Mouse (Mus musculus): ENCODE measurements around the gene Tbc1d1. TPM values are rescaled to one million over a fixed set of nuclear protein-coding genes. Genes with fewer than 3 reads are reported as not detected.

Tbc1d1 gene
- polyA plus RNA-seq, 1 experiment from 2014 or later, result 59.4 TPM

DNA sequence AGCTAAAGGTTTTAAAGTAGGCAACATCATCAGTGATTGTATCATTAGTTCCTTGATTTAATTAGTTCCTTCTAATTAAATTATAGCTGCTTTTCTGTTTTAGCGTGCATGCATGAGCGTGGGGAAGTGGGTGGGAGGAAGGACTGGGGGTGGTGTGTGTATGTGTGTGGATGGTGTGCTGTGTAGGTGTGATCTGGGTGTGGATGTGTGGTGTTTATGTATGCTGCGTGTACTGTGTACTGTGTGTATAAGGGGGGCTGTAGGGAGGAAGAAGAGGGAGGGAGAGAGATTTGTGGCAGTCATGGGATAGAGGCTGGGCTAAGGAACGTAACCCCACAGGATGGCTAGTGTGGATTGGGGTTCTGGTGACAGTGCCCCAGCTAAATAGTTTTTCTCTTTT, 129.2 kb downstream of the Tbc1d1 start:
- 90% methylated on average over 4 of the region's 4 CpGs for WGBS
- ATAC-seq, result no peak
- no peak for TF ChIP-seq CTCF (IDR thresholded peaks at IDR 0.05; ENCODE audit: low read depth)

DNA sequence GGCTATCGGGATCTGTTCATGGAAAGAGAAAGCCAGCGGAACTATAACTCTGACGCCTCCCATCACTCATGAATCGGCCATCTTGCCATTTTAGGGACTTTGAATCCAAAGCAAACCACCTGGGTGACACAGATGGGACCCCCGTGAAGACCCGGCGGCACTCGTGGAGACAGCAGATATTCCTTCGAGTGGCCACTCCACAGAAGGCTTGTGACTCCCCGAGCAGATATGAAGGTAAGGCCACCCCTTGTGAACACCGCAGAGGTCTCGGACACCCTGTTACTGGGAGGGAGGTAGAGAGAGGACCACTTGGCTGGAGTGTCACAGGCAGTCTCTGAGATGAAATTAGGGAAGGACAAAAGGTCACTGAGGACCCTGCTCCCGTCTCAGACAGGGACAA, 129.7 kb downstream of the Tbc1d1 start:
- H3K9ac ChIP-seq (ENCODE audit: low read depth, low read length), result no peak overlapping the region
- no peaks in the 10 kb centered on the region for H3K9me3 ChIP-seq (ENCODE audit: control insufficient read depth)
- no peaks in the 10 kb centered on the region for H3K4me1 ChIP-seq (replicated peaks; ENCODE audit: control insufficient read depth, insufficient read depth, low read length)
- no peak overlapping the region for H3K4me2 ChIP-seq (replicated peaks; ENCODE audit: low read depth)
- no peak for TF ChIP-seq CTCF (IDR thresholded peaks at IDR 0.05; ENCODE audit: low read depth)
- WGBS, result 95% methylated on average over 13 of the region's 13 CpGs
- no peak for ATAC-seq
- H3K36me3 ChIP-seq (ENCODE audit: control insufficient read depth, insufficient read depth), result peaks cover 68% of the 10 kb centered on the region
- no peak overlapping the region for H3K4me3 ChIP-seq (ENCODE audit: low read depth, low read length)
- H3K27me3 ChIP-seq (replicated peaks; ENCODE audit: control insufficient read depth, insufficient read depth, low read length), result no peaks in the 10 kb centered on the region
- no peak overlapping the region for H3K27ac ChIP-seq (ENCODE audit: low read depth, low read length)

More for the DNA sequence above, 129.2 kb downstream of the Tbc1d1 start:
- Histone ChIP-seq H3K4me1 (replicated peaks; ENCODE audit: control insufficient read depth, insufficient read depth, low read length) (no peaks in the 10 kb centered on the region), H3K27ac (ENCODE audit: low read depth, low read length) (no peak overlapping the region), H3K4me3 (ENCODE audit: low read depth, low read length) (no peak overlapping the region), H3K4me2 (replicated peaks; ENCODE audit: low read depth) (no peak overlapping the region), H3K9me3 (ENCODE audit: control insufficient read depth) (no peaks in the 10 kb centered on the region), H3K9ac (ENCODE audit: low read depth, low read length) (no peak overlapping the region), H3K36me3 (ENCODE audit: control insufficient read depth, insufficient read depth) (peaks cover 72% of the 10 kb centered on the region), H3K27me3 (replicated peaks; ENCODE audit: control insufficient read depth, insufficient read depth, low read length) (no peaks in the 10 kb centered on the region)

DNA sequence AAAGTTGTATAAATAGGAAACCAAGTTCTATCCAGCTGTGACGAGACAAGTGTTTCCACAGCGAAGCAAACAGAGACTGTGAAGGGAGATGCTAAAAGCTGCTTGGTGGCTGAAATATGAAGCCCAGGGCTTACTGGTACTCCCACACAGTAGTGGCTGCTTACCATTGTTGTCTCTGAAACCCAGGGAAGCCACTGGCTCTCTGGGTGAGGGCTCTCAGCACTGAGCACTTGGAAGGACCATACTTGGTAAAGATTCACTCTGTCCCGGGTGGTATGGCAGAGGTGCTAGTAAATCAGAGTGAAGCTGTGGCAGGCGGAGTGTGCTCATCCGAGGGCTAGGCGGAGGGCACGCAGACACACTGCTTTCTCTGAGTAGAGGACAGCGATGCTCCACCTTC, 131.2 kb downstream of the Tbc1d1 start:
- Histone ChIP-seq H3K9me3 (ENCODE audit: control insufficient read depth) (no peaks in the 10 kb centered on the region), H3K27me3 (replicated peaks; ENCODE audit: control insufficient read depth, insufficient read depth, low read length) (no peaks in the 10 kb centered on the region), H3K4me1 (replicated peaks; ENCODE audit: control insufficient read depth, insufficient read depth, low read length) (no peaks in the 10 kb centered on the region), H3K27ac (ENCODE audit: low read depth, low read length) (peak overlapping the region; percentile 41), H3K9ac (ENCODE audit: low read depth, low read length) (no peak overlapping the region), H3K4me2 (replicated peaks; ENCODE audit: low read depth) (no peak overlapping the region), H3K4me3 (ENCODE audit: low read depth, low read length) (no peak overlapping the region), H3K36me3 (ENCODE audit: control insufficient read depth, insufficient read depth) (peaks cover 64% of the 10 kb centered on the region)
- WGBS, result 83% methylated on average over 8 of the region's 8 CpGs
- no peak for ATAC-seq
- TF ChIP-seq CTCF (IDR thresholded peaks at IDR 0.05; ENCODE audit: low read depth), result no peak

DNA sequence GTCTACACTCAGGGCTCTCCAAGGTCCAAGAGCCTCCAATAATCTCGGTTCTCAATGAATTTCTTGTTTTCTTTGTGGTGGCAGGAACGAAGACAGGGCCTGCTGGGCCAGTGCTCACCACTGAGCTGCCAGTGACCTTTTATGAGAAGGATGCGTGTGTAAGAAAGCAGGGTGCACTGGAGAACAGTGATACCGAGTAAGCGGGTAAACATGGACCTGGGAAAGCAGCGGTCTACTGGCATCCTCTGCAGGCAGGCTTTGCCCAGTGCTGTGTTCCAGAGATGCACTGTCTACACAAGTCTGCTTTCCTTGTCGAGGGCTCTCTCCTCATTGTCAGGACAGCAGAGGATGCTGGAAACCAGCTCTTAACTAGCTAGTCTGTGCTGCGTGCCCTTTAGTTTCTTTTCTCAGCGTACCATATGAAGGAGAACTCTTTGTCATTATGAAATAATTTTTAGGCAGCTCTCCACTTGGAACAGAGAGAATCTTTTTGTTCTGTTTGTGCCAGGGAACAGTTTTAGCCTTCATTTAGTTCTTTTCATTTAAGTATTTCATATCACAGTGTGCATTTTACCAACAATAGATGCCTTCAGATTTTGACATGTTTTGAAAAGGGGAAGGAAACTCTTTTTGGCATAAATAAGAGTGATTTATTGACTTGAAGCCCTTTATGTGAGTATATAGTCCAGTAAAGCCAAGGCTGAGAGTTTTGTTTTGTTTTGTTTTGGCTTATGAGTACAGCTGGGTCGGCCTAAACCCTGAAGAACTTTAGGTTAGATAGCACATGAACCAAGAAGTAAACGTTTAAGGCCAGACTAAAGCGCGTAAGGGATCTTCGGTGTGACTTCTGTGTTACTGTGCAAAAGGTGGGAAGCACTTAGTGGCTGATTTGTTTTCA, 132.2 kb downstream of the Tbc1d1 start:
- Histone ChIP-seq H3K4me1 (replicated peaks; ENCODE audit: control insufficient read depth, insufficient read depth, low read length) (no peaks in the 10 kb centered on the region), H3K4me2 (replicated peaks; ENCODE audit: low read depth) (no peak overlapping the region), H3K36me3 (ENCODE audit: control insufficient read depth, insufficient read depth) (peaks cover 61% of the 10 kb centered on the region), H3K9ac (ENCODE audit: low read depth, low read length) (no peak overlapping the region), H3K27me3 (replicated peaks; ENCODE audit: control insufficient read depth, insufficient read depth, low read length) (no peaks in the 10 kb centered on the region), H3K4me3 (ENCODE audit: low read depth, low read length) (no peak overlapping the region), H3K9me3 (ENCODE audit: control insufficient read depth) (no peaks in the 10 kb centered on the region), H3K27ac (ENCODE audit: low read depth, low read length) (0 out of 2 replicates have a peak overlapping the region, but pooled peaks have one; percentile 41)
- no peak for TF ChIP-seq CTCF (IDR thresholded peaks at IDR 0.05; ENCODE audit: low read depth)
- WGBS, result 75% methylated on average over 14 of the region's 14 CpGs
- ATAC-seq, result no peak

DNA sequence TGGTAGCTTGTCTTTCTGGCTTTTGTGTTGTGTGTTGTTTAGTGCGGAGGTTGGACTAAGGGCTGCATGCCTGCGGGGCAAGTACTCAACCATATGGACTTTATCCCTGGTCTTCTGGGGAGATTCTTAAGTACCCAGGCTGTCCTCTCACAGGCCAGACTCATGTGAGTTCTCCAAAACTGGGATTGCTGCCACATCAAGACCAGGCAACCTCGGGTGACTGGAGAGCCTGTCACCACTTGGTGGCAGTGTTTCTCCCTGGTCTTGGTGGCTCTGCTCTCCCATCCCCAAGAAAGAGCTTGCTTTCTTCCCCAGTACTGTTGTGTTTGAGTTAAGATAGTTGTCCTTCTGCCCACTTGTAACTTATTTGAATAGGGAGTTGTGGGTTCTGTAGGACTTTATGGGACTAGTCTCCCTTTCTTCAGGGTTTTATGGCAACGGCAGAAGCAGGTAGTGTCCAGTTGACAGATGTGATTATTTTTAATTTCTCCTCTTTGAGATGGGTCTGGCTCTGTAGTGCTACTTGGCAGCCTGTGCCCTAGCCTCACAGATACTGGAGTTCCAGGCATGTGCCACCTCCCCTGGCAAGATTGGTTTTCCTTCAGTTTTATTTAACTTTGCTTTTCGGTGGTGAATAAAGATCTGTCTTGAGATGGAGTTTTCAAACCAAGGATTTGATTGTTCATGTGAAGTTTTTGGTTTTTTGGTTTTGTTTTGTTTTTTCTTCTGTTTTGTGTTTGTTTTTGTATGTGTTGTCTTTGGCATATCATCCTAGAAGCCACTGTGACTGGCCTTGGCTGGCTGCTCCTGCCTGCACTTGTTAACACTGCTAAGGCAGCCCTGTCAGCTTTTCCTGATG, 133.3 kb downstream of the Tbc1d1 start:
- Histone ChIP-seq H3K27ac (ENCODE audit: low read depth, low read length) (0 out of 2 replicates have a peak overlapping the region, but pooled peaks have one; percentile 35), H3K4me3 (ENCODE audit: low read depth, low read length) (no peak overlapping the region), H3K9ac (ENCODE audit: low read depth, low read length) (no peak overlapping the region), H3K9me3 (ENCODE audit: control insufficient read depth) (no peaks in the 10 kb centered on the region), H3K4me2 (replicated peaks; ENCODE audit: low read depth) (no peak overlapping the region), H3K27me3 (replicated peaks; ENCODE audit: control insufficient read depth, insufficient read depth, low read length) (no peaks in the 10 kb centered on the region), H3K4me1 (replicated peaks; ENCODE audit: control insufficient read depth, insufficient read depth, low read length) (no peaks in the 10 kb centered on the region), H3K36me3 (ENCODE audit: control insufficient read depth, insufficient read depth) (peaks cover 61% of the 10 kb centered on the region)
- 45% methylated on average over 5 of the region's 5 CpGs for WGBS
- TF ChIP-seq CTCF (IDR thresholded peaks at IDR 0.05; ENCODE audit: low read depth), result peak; percentile 96
- peak; percentile 32; the same call in 1 of the 2 replicates for ATAC-seq

DNA sequence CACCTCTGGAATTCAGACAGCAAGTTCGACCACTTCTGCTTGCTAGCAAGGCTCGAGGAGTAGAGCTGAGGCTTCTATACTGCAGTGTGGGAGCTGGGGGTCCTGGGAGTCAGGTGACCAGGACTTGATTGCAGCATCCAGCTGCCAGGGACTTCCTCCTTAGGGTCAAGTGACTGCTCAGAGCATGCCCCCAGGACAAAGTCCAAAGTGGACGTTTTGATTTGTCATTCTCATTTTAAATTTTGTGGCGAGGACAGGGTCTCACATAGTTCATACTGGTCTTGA, 133.9 kb downstream of the Tbc1d1 start:
- Histone ChIP-seq H3K4me3 (ENCODE audit: low read depth, low read length) (no peak overlapping the region), H3K9ac (ENCODE audit: low read depth, low read length) (no peak overlapping the region), H3K27ac (ENCODE audit: low read depth, low read length) (0 out of 2 replicates have a peak overlapping the region, but pooled peaks have one; percentile 7), H3K4me1 (replicated peaks; ENCODE audit: control insufficient read depth, insufficient read depth, low read length) (no peaks in the 10 kb centered on the region), H3K36me3 (ENCODE audit: control insufficient read depth, insufficient read depth) (peaks cover 63% of the 10 kb centered on the region), H3K27me3 (replicated peaks; ENCODE audit: control insufficient read depth, insufficient read depth, low read length) (no peaks in the 10 kb centered on the region), H3K4me2 (replicated peaks; ENCODE audit: low read depth) (no peak overlapping the region), H3K9me3 (ENCODE audit: control insufficient read depth) (no peaks in the 10 kb centered on the region)
- ATAC-seq, result no peak
- no peak for TF ChIP-seq CTCF (IDR thresholded peaks at IDR 0.05; ENCODE audit: low read depth)
- WGBS, result 38% methylated on average over 4 of the region's 4 CpGs

Data from intestine, postnatal 0 days (tissue).